Mouse (Mus musculus) stomach, embryonic 14.5 days (tissue): Measurements from ENCODE around the gene Fcgrt. TPM values are rescaled to one million over a fixed set of nuclear protein-coding genes. Genes with fewer than 3 reads are reported as not detected.
A peak's percentile ranks its signal among the peaks of the same experiment; 100 is the strongest.

Source experiments
- ATAC-seq: fragments of 200-750 bp; cut with Nextera tagmentation; 2 replicates; pipeline ENCODE4 v1.8.0; 2017; ENCODE audit warnings: low read depth, moderate TSS enrichment; ENCODE audit not compliant: insufficient number of reproducible peaks, insufficient read depth, low FRiP score
- H3K27ac ChIP-seq: fragments of 300-500 bp; sonication (generic); 2 replicates; pipeline ENCODE4 v1.5.1; 2014; ENCODE audit warnings: mild to moderate bottlenecking, low read length, moderate library complexity, mixed read lengths
- H3K27me3 ChIP-seq: fragments of 300-500 bp; sonication (generic); 2 replicates; pipeline ENCODE4 v1.6.1; 2014; ENCODE audit warnings: low read length, control low read depth, mixed read lengths; ENCODE audit not compliant: control insufficient read depth, insufficient read depth
- H3K36me3 ChIP-seq: fragments of 300-500 bp; sonication (generic); 2 replicates; pipeline ENCODE4 v1.6.1; 2014; ENCODE audit warnings: mild to moderate bottlenecking, control low read depth, low read length, moderate library complexity, mixed read lengths; ENCODE audit not compliant: control insufficient read depth, insufficient read depth
- H3K4me1 ChIP-seq: fragments of 300-500 bp; sonication (generic); 2 replicates; pipeline ENCODE4 v1.6.1; 2014; ENCODE audit warnings: low read length, control low read depth, mixed read lengths; ENCODE audit not compliant: control insufficient read depth, insufficient read depth
- H3K4me2 ChIP-seq: fragments of 300-500 bp; sonication (generic); replicated peaks from 2 replicates; pipeline ENCODE4 v1.6.1; 2014; ENCODE audit warnings: low read depth, low read length, control low read depth
- H3K4me3 ChIP-seq: fragments of 300-500 bp; sonication (generic); 2 replicates; pipeline ENCODE4 v1.5.1; 2014; ENCODE audit warnings: low read depth, low read length, control low read depth
- H3K9ac ChIP-seq: fragments of 300-500 bp; sonication (generic); replicated peaks from 2 replicates; pipeline ENCODE4 v1.6.1; 2014; ENCODE audit warnings: low read depth, mild to moderate bottlenecking, control low read depth, low read length, moderate library complexity, mixed read lengths
- H3K9me3 ChIP-seq: fragments of 300-500 bp; sonication (generic); 2 replicates; pipeline ENCODE4 v1.6.1; 2016; ENCODE audit warnings: low read depth, low read length, control low read depth; ENCODE audit not compliant: control insufficient read depth
- WGBS: fragments of 180-500 bp; shearing (Covaris S2); extraction: QIAGEN DNeasy Blood & Tissue Kit; methylation state at CpG from one replicate; pipeline ENCODE4 v1.1.7; 2014; 5-methylcytosine and 5-hydroxymethylcytosine counted together
- polyA plus RNA-seq: library from polyadenylated mRNA; unstranded; fragments of >200 nt; fragmentation: Nextera tagmentation; extraction: Ambion mirVana; gene quantifications from 2 replicates; pipeline ENCODE4 v1.2.1, GENCODE M21; 2014

Gene Fcgrt
- polyA plus RNA-seq, 1 experiment from 2014 or later: 78.6 TPM

GRCm38 (mm10) chr7:45135370-45135769 is 31.7 kb upstream of the Fcgrt start:
- no peak overlapping the region for H3K4me2 ChIP-seq
- no peaks in the 10 kb centered on the region for H3K36me3 ChIP-seq
- no peaks in the 10 kb centered on the region for H3K27me3 ChIP-seq
- H3K4me3 ChIP-seq: no peak overlapping the region
- no peak overlapping the region for H3K27ac ChIP-seq
- 77% methylated on average over 3 of the region's 3 CpGs for WGBS
- no peak overlapping the region for H3K9ac ChIP-seq
- H3K4me1 ChIP-seq: no peaks in the 10 kb centered on the region
- H3K9me3 ChIP-seq: no peaks in the 10 kb centered on the region
- ATAC-seq: no peak

- H3K9ac ChIP-seq: no peak overlapping the region
- H3K36me3 ChIP-seq: no peaks in the 10 kb centered on the region
- H3K27me3 ChIP-seq: no peaks in the 10 kb centered on the region
- no peak overlapping the region for H3K4me3 ChIP-seq
- ATAC-seq: peak; percentile 4; the same call in 1 of the 2 replicates
- no peaks in the 10 kb centered on the region for H3K9me3 ChIP-seq
- H3K4me2 ChIP-seq: no peak overlapping the region
- H3K4me1 ChIP-seq: peaks cover 2% of the 10 kb centered on the region
- WGBS: 7% methylated on average over 12 of the region's 12 CpGs
- no peak overlapping the region for H3K27ac ChIP-seq
Measured at GRCm38 (mm10) chr7:45134544-45135026, 30.9 kb upstream of the Fcgrt start.

- Histone ChIP-seq H3K4me2 (no peak overlapping the region), H3K36me3 (no peaks in the 10 kb centered on the region), H3K4me3 (no peak overlapping the region), H3K9ac (no peak overlapping the region), H3K9me3 (no peaks in the 10 kb centered on the region), H3K27me3 (no peaks in the 10 kb centered on the region), H3K27ac (no peak overlapping the region), H3K4me1 (peaks cover 5% of the 10 kb centered on the region)
- 73% methylated on average over 8 of the region's 8 CpGs for WGBS
- ATAC-seq: no peak
Measured at GRCm38 (mm10) chr7:45133446-45134159, 30.0 kb upstream of the Fcgrt start.

GRCm38 (mm10) chr7:45131850-45132249 is 28.2 kb upstream of the Fcgrt start:
- no peak for ATAC-seq
- 72% methylated on average over 11 of the region's 11 CpGs for WGBS
- no peak overlapping the region for H3K4me2 ChIP-seq

GRCm38 (mm10) chr7:45129776-45130512 is 26.3 kb upstream of the Fcgrt start:
- WGBS: 53% methylated on average over 15 of the region's 15 CpGs
- Histone ChIP-seq H3K4me3 (peak overlapping the region; percentile 45), H3K27me3 (no peaks in the 10 kb centered on the region), H3K9ac (no peak overlapping the region), H3K9me3 (no peaks in the 10 kb centered on the region), H3K4me2 (peak overlapping the region; percentile 76), H3K4me1 (peaks cover 22% of the 10 kb centered on the region), H3K27ac (peak overlapping the region; percentile 92; the same call in 1 of the 2 replicates), H3K36me3 (peaks cover 24% of the 10 kb centered on the region)
- no peak for ATAC-seq

More at GRCm38 (mm10) chr7:45131850-45132249, 28.2 kb upstream of the Fcgrt start:
- H3K36me3 ChIP-seq: peaks cover 5% of the 10 kb centered on the region
- H3K27ac ChIP-seq: no peak overlapping the region
- no peaks in the 10 kb centered on the region for H3K9me3 ChIP-seq
- no peak overlapping the region for H3K9ac ChIP-seq
- no peaks in the 10 kb centered on the region for H3K27me3 ChIP-seq
- peaks cover 12% of the 10 kb centered on the region for H3K4me1 ChIP-seq
- no peak overlapping the region for H3K4me3 ChIP-seq

GRCm38 (mm10) chr7:45129318-45129717 is 25.7 kb upstream of the Fcgrt start:
- Histone ChIP-seq H3K9ac (peak overlapping the region; percentile 48), H3K4me3 (peak overlapping the region; percentile 45), H3K9me3 (no peaks in the 10 kb centered on the region), H3K36me3 (peaks cover 27% of the 10 kb centered on the region), H3K27me3 (no peaks in the 10 kb centered on the region), H3K27ac (peak overlapping the region; percentile 92), H3K4me2 (peak overlapping the region; percentile 76), H3K4me1 (peaks cover 22% of the 10 kb centered on the region)
- ATAC-seq: 0 out of 2 replicates have a peak, but pooled peaks have one; percentile 0
- WGBS: 1% methylated on average over 17 of the region's 17 CpGs

GRCm38 (mm10) chr7:45128624-45129246 is 25.1 kb upstream of the Fcgrt start, which contains the start of gene Rpl13a:
TSS of gene Rpl13a (minus strand) at chr7:45128761.
- Histone ChIP-seq H3K27ac (peak within 1 kb of the TSS; percentile 92), H3K9ac (peak within 1 kb of the TSS; percentile 99), H3K4me1 (peaks cover 22% of the 10 kb centered on the region), H3K9me3 (no peaks in the 10 kb centered on the region), H3K36me3 (peaks cover 27% of the 10 kb centered on the region), H3K27me3 (no peaks in the 10 kb centered on the region), H3K4me3 (peak within 1 kb of the TSS; percentile 93), H3K4me2 (peak within 1 kb of the TSS; percentile 87)
- under 1% methylated on average over 48 of the region's 48 CpGs for WGBS
- ATAC-seq: peak; percentile 91

- peak overlapping the region; percentile 87 for H3K4me2 ChIP-seq
- no peaks in the 10 kb centered on the region for H3K27me3 ChIP-seq
- no peak for ATAC-seq
- peak overlapping the region; percentile 99 for H3K9ac ChIP-seq
- H3K9me3 ChIP-seq: no peaks in the 10 kb centered on the region
- H3K4me3 ChIP-seq: peak overlapping the region; percentile 93
- H3K36me3 ChIP-seq: peaks cover 31% of the 10 kb centered on the region
- H3K27ac ChIP-seq: peak overlapping the region; percentile 87
- H3K4me1 ChIP-seq: peaks cover 27% of the 10 kb centered on the region
- WGBS: 0% methylated on average over 6 of the region's 6 CpGs
Measured at GRCm38 (mm10) chr7:45127700-45128224, 24.1 kb upstream of the Fcgrt start.
